Mouse (Mus musculus): ENCODE measurements around the gene Olfr353. TPM values are rescaled to one million over a fixed set of nuclear protein-coding genes. Genes with fewer than 3 reads are reported as not detected.

The Olfr353 gene
- not detected in 2 replicates for polyA plus RNA-seq (2015; fragmentation: Nextera tagmentation; extraction: Ambion mirVana)

- H3K4me1 ChIP-seq (ENCODE audit: insufficient read depth), result no peaks in the 10 kb centered on the region
- no peaks in the 10 kb centered on the region for H3K36me3 ChIP-seq (replicated peaks; ENCODE audit: insufficient read depth, low read length)
These were observed at the start of gene Olfr353 for GRCm38 (mm10) chr2:36892836-36893235. TSS of gene Olfr353 (minus strand) at chr2:36892936.

GRCm38 (mm10) chr2:36936821-36937220 is 44.1 kb upstream of the Olfr353 start, which contains the start of gene Olfr356:
TSS of gene Olfr356 (plus strand) at chr2:36937121.
- no peak for TF ChIP-seq EP300 (IDR thresholded peaks at IDR 0.05; ENCODE audit: low read depth)
- TF ChIP-seq CTCF (IDR thresholded peaks at IDR 0.05; ENCODE audit: low read depth), result no peak
- Histone ChIP-seq H3K9me3 (ENCODE audit: low read length) (no peaks in the 10 kb centered on the region), H3K36me3 (replicated peaks; ENCODE audit: insufficient read depth, low read length) (no peaks in the 10 kb centered on the region), H3K4me3 (ENCODE audit: low read depth, low read length) (no peak within 1 kb of the TSS), H3K4me1 (ENCODE audit: insufficient read depth) (no peaks in the 10 kb centered on the region), H3K27ac (ENCODE audit: low read depth) (no peak within 1 kb of the TSS), H3K27me3 (ENCODE audit: insufficient read depth, low read length) (no peaks in the 10 kb centered on the region), H3K4me2 (ENCODE audit: low read depth, low read length) (no peak within 1 kb of the TSS), H3K9ac (replicated peaks) (no peak within 1 kb of the TSS)
- DNase-seq (no peak), ATAC-seq (no peak)
- WGBS (ENCODE audit: insufficient replicate concordance), result 68% methylated on average over 2 of the region's 2 CpGs

More at GRCm38 (mm10) chr2:36892836-36893235, at the start of gene Olfr353:
- Histone ChIP-seq H3K27me3 (ENCODE audit: insufficient read depth, low read length) (no peaks in the 10 kb centered on the region), H3K27ac (ENCODE audit: low read depth) (no peak within 1 kb of the TSS), H3K4me2 (ENCODE audit: low read depth, low read length) (no peak within 1 kb of the TSS), H3K9ac (replicated peaks) (no peak within 1 kb of the TSS), H3K9me3 (ENCODE audit: low read length) (no peaks in the 10 kb centered on the region), H3K4me3 (ENCODE audit: low read depth, low read length) (no peak within 1 kb of the TSS)
- TF ChIP-seq CTCF (IDR thresholded peaks at IDR 0.05; ENCODE audit: low read depth), result no peak
- TF ChIP-seq EP300 (IDR thresholded peaks at IDR 0.05; ENCODE audit: low read depth), result no peak
- no peak for DNase-seq
- ATAC-seq, result no peak

GRCm38 (mm10) chr2:36928797-36929196 is 36.1 kb upstream of the Olfr353 start, which contains the start of gene Olfr355:
TSS of gene Olfr355 (minus strand) at chr2:36928897.
- H3K36me3 ChIP-seq (replicated peaks; ENCODE audit: insufficient read depth, low read length), result no peaks in the 10 kb centered on the region
- ATAC-seq (no peak), DNase-seq (no peak)
- H3K27me3 ChIP-seq (ENCODE audit: insufficient read depth, low read length), result no peaks in the 10 kb centered on the region
- TF ChIP-seq CTCF (IDR thresholded peaks at IDR 0.05; ENCODE audit: low read depth) (no peak), EP300 (IDR thresholded peaks at IDR 0.05; ENCODE audit: low read depth) (no peak)
- H3K4me2 ChIP-seq (ENCODE audit: low read depth, low read length), result no peak within 1 kb of the TSS
- H3K4me1 ChIP-seq (ENCODE audit: insufficient read depth), result no peaks in the 10 kb centered on the region
- H3K9me3 ChIP-seq (ENCODE audit: low read length), result 0 out of 2 replicates have a peak, but pooled peaks cover under 1% of the 10 kb centered on the region
- no peak within 1 kb of the TSS for H3K4me3 ChIP-seq (ENCODE audit: low read depth, low read length)
- no peak within 1 kb of the TSS for H3K27ac ChIP-seq (ENCODE audit: low read depth)
- H3K9ac ChIP-seq (replicated peaks), result no peak within 1 kb of the TSS

- H3K27me3 ChIP-seq (ENCODE audit: insufficient read depth, low read length), result no peaks in the 10 kb centered on the region
- H3K4me3 ChIP-seq (ENCODE audit: low read depth, low read length), result no peak within 1 kb of the TSS
- H3K4me2 ChIP-seq (ENCODE audit: low read depth, low read length), result no peak within 1 kb of the TSS
- H3K36me3 ChIP-seq (replicated peaks; ENCODE audit: insufficient read depth, low read length), result no peaks in the 10 kb centered on the region
- no peak for TF ChIP-seq EP300 (IDR thresholded peaks at IDR 0.05; ENCODE audit: low read depth)
- no peaks in the 10 kb centered on the region; the same call in 1 of the 2 replicates for H3K9me3 ChIP-seq (ENCODE audit: low read length)
- H3K4me1 ChIP-seq (ENCODE audit: insufficient read depth), result no peaks in the 10 kb centered on the region
- no peak within 1 kb of the TSS for H3K27ac ChIP-seq (ENCODE audit: low read depth)
- no peak for DNase-seq
- ATAC-seq, result no peak
- H3K9ac ChIP-seq (replicated peaks), result no peak within 1 kb of the TSS
These were observed 12.6 kb upstream of the Olfr353 start, which contains the start of gene Olfr354 for GRCm38 (mm10) chr2:36905380-36905779. TSS of gene Olfr354 (plus strand) at chr2:36905680.

- no peak overlapping the region for H3K9ac ChIP-seq (replicated peaks)
- no peaks in the 10 kb centered on the region for H3K4me1 ChIP-seq (ENCODE audit: insufficient read depth)
- TF ChIP-seq EP300 (IDR thresholded peaks at IDR 0.05; ENCODE audit: low read depth) (no peak), CTCF (IDR thresholded peaks at IDR 0.05; ENCODE audit: low read depth) (no peak)
- no peaks in the 10 kb centered on the region for H3K27me3 ChIP-seq (ENCODE audit: insufficient read depth, low read length)
- no peaks in the 10 kb centered on the region for H3K9me3 ChIP-seq (ENCODE audit: low read length)
- no peak overlapping the region for H3K4me2 ChIP-seq (ENCODE audit: low read depth, low read length)
- H3K4me3 ChIP-seq (ENCODE audit: low read depth, low read length), result no peak overlapping the region
- H3K27ac ChIP-seq (ENCODE audit: low read depth), result no peak overlapping the region
- ATAC-seq (no peak), DNase-seq (no peak)
- H3K36me3 ChIP-seq (replicated peaks; ENCODE audit: insufficient read depth, low read length), result no peaks in the 10 kb centered on the region
These were observed 4.4 kb upstream of the Olfr353 start for GRCm38 (mm10) chr2:36897114-36897513.

- H3K4me2 ChIP-seq (ENCODE audit: low read depth, low read length), result no peak within 1 kb of the TSS
- no peaks in the 10 kb centered on the region; the same call in 1 of the 2 replicates for H3K9me3 ChIP-seq (ENCODE audit: low read length)
- no peaks in the 10 kb centered on the region for H3K27me3 ChIP-seq (ENCODE audit: insufficient read depth, low read length)
- H3K27ac ChIP-seq (ENCODE audit: low read depth), result no peak within 1 kb of the TSS
- WGBS (ENCODE audit: insufficient replicate concordance), result 70% methylated on average over 1 of the region's 1 CpGs
- no peak within 1 kb of the TSS for H3K4me3 ChIP-seq (ENCODE audit: low read depth, low read length)
- no peaks in the 10 kb centered on the region for H3K36me3 ChIP-seq (replicated peaks; ENCODE audit: insufficient read depth, low read length)
- ATAC-seq, result no peak
- H3K4me1 ChIP-seq (ENCODE audit: insufficient read depth), result no peaks in the 10 kb centered on the region
- no peak for TF ChIP-seq EP300 (IDR thresholded peaks at IDR 0.05; ENCODE audit: low read depth)
- TF ChIP-seq CTCF (IDR thresholded peaks at IDR 0.05; ENCODE audit: low read depth), result no peak
- no peak for DNase-seq
- H3K9ac ChIP-seq (replicated peaks), result no peak within 1 kb of the TSS
These were observed 24.6 kb downstream of the Olfr353 start, which contains the start of gene Olfr352 for GRCm38 (mm10) chr2:36868160-36868559. TSS of gene Olfr352 (plus strand) at chr2:36868460.

- no peak for DNase-seq
- 61% methylated on average over 1 of the region's 1 CpGs for WGBS (ENCODE audit: insufficient replicate concordance)
- no peak within 1 kb of the TSS for H3K9ac ChIP-seq (replicated peaks)
- no peak within 1 kb of the TSS for H3K4me3 ChIP-seq (ENCODE audit: low read depth, low read length)
- no peak for ATAC-seq
- H3K4me2 ChIP-seq (ENCODE audit: low read depth, low read length), result no peak within 1 kb of the TSS
- H3K27ac ChIP-seq (ENCODE audit: low read depth), result no peak within 1 kb of the TSS
- no peaks in the 10 kb centered on the region for H3K4me1 ChIP-seq (ENCODE audit: insufficient read depth)
- no peaks in the 10 kb centered on the region for H3K9me3 ChIP-seq (ENCODE audit: low read length)
- no peaks in the 10 kb centered on the region for H3K27me3 ChIP-seq (ENCODE audit: insufficient read depth, low read length)
- no peaks in the 10 kb centered on the region for H3K36me3 ChIP-seq (replicated peaks; ENCODE audit: insufficient read depth, low read length)
- TF ChIP-seq CTCF (IDR thresholded peaks at IDR 0.05; ENCODE audit: low read depth) (no peak), EP300 (IDR thresholded peaks at IDR 0.05; ENCODE audit: low read depth) (no peak)
These were observed 30.2 kb downstream of the Olfr353 start, which contains the start of gene Olfr351 for GRCm38 (mm10) chr2:36862560-36862959. TSS of gene Olfr351 (minus strand) at chr2:36862660.
